Mouse (Mus musculus) C2C12 (cell line): ENCODE measurements around the gene Gm13694.

Experiments used
- CEBPB ChIP-seq: IDR thresholded peaks from one replicate; pipeline ENCODE4 v1.6.1; 2011; ENCODE audit warnings: low read depth, mild to moderate bottlenecking, control low read depth, moderate library complexity
- CTCF ChIP-seq: IDR thresholded peaks from one replicate; pipeline ENCODE4 v1.5.1; 2011; ENCODE audit not compliant: control insufficient read depth, insufficient read depth, insufficient read length
- FOSL1 ChIP-seq: IDR thresholded peaks from one replicate; pipeline ENCODE4 v1.8.0; 2011; ENCODE audit warnings: mild to moderate bottlenecking, low read length; ENCODE audit not compliant: poor library complexity, insufficient read depth, severe bottlenecking
- MAX ChIP-seq: IDR thresholded peaks from one replicate; pipeline ENCODE4 v1.6.1; 2011; ENCODE audit warnings: mild to moderate bottlenecking, control low read depth
- MYOD1 ChIP-seq: IDR thresholded peaks from one replicate; pipeline ENCODE4 v1.6.1; 2011; ENCODE audit warnings: low read depth; ENCODE audit not compliant: control insufficient read depth, insufficient read length
- MYOG ChIP-seq: IDR thresholded peaks from one replicate; pipeline ENCODE4 v1.6.1; 2011; ENCODE audit not compliant: control insufficient read depth, insufficient read length; ENCODE audit errors: extremely low read depth
- USF1 ChIP-seq: IDR thresholded peaks from one replicate; pipeline ENCODE4 v1.6.1; 2011; ENCODE audit warnings: low read depth, mild to moderate bottlenecking, control low read depth, moderate library complexity

- TF ChIP-seq USF1 (no peak), CTCF (no peak), CEBPB (no peak), MYOG (no peak), MYOD1 (no peak), MAX (no peak), FOSL1 (no peak)
Measured at GRCm38 (mm10) chr2:84021930-84022329, 43.2 kb downstream of the Gm13694 start.
